Mouse (Mus musculus) megakaryocyte progenitor cell, adult 5-6 weeks (primary cell): ENCODE data around the gene Sesn1. TPM values are rescaled to one million over a fixed set of nuclear protein-coding genes. Genes with fewer than 3 reads are reported as not detected.

Experiments
- ATAC-seq: replicated peaks from 2 replicates; pipeline ENCODE4 v1.8.0; 2016; ENCODE audit warnings: mild to moderate bottlenecking, moderate TSS enrichment, inconsistent platforms; ENCODE audit not compliant: poor library complexity
- total RNA-seq, 2 experiments: library from RNA; stranded (forward) in 1 of 2; stranded (reverse) in 1 of 2; fragments of 157-497, 149-512 nt in 1 of 2; fragments of 200-1000 nt in 1 of 2; gene quantifications; 2 replicates each; pipeline versions ENCODE4 v1.2.3 to v1.2.4; 2015 to 2017

The Sesn1 gene
- total RNA-seq, 2 experiments from 2014 or later = 22.3 to 36.3 TPM

GRCm38 (mm10) chr10:41866838-41867154 lies 57.1 kb downstream of the Sesn1 start:
- no peak for ATAC-seq

GRCm38 (mm10) chr10:41867956-41868355 lies 58.2 kb downstream of the Sesn1 start:
- peak; percentile 29; the same call in 1 of the 2 replicates for ATAC-seq

GRCm38 (mm10) chr10:41870101-41870500 lies 60.4 kb downstream of the Sesn1 start:
- ATAC-seq = peak; percentile 50

GRCm38 (mm10) chr10:41871564-41871963 lies 61.8 kb downstream of the Sesn1 start:
- ATAC-seq = peak; percentile 70

- no peak for ATAC-seq
Observed at GRCm38 (mm10) chr10:41875624-41876023, 65.9 kb downstream of the Sesn1 start.

- no peak for ATAC-seq
Observed at GRCm38 (mm10) chr10:41878344-41878743, 68.6 kb downstream of the Sesn1 start.

- ATAC-seq = no peak
Observed at GRCm38 (mm10) chr10:41879675-41880074, 69.9 kb downstream of the Sesn1 start.

GRCm38 (mm10) chr10:41880206-41880605 lies 70.5 kb downstream of the Sesn1 start:
- no peak for ATAC-seq

- no peak for ATAC-seq
Observed at GRCm38 (mm10) chr10:41880777-41881176, 71.0 kb downstream of the Sesn1 start.

- no peak for ATAC-seq
Observed at GRCm38 (mm10) chr10:41881438-41881837, 71.7 kb downstream of the Sesn1 start.

- ATAC-seq = no peak
Observed at GRCm38 (mm10) chr10:41883741-41884575, 74.2 kb downstream of the Sesn1 start.

GRCm38 (mm10) chr10:41887080-41887821 lies 77.5 kb downstream of the Sesn1 start:
- ATAC-seq = peak; percentile 88

GRCm38 (mm10) chr10:41888365-41888941 lies 78.7 kb downstream of the Sesn1 start:
- ATAC-seq = peak; percentile 57

- ATAC-seq = no peak
Observed at GRCm38 (mm10) chr10:41889566-41889965, 79.8 kb downstream of the Sesn1 start.

GRCm38 (mm10) chr10:41890537-41890936 lies 80.8 kb downstream of the Sesn1 start:
- no peak for ATAC-seq

GRCm38 (mm10) chr10:41891312-41891711 lies 81.6 kb downstream of the Sesn1 start:
- ATAC-seq = no peak

- no peak for ATAC-seq
Observed at GRCm38 (mm10) chr10:41893433-41894411, 84.0 kb downstream of the Sesn1 start.

GRCm38 (mm10) chr10:41896425-41896824 lies 86.7 kb downstream of the Sesn1 start:
- ATAC-seq = no peak

- no peak for ATAC-seq
Observed at GRCm38 (mm10) chr10:41896865-41897264, 87.1 kb downstream of the Sesn1 start.

GRCm38 (mm10) chr10:41901456-41901855 lies 91.7 kb downstream of the Sesn1 start:
- ATAC-seq = no peak

GRCm38 (mm10) chr10:41901864-41902263 lies 92.1 kb downstream of the Sesn1 start:
- no peak for ATAC-seq
